Mouse (Mus musculus) hindbrain, embryonic 16.5 days (tissue): Measurements from ENCODE around the gene Rnf34. TPM values are rescaled to one million over a fixed set of nuclear protein-coding genes. Genes with fewer than 3 reads are reported as not detected.
A peak's percentile ranks its signal among the peaks of the same experiment; 100 is the strongest.

ENCODE experiments used
- ATAC-seq: fragments of 200-750 bp; cut with Nextera tagmentation; 2 replicates; pipeline ENCODE4 v1.8.0; 2017; ENCODE audit warnings: moderate TSS enrichment, moderate library complexity
- H3K27ac ChIP-seq: fragments of 300-500 bp; sonication (generic); 2 replicates; pipeline ENCODE4 v1.5.1; 2014; ENCODE audit warnings: low read depth, mild to moderate bottlenecking, control low read depth, low read length, moderate library complexity
- H3K27me3 ChIP-seq: fragments of 300-500 bp; sonication (generic); replicated peaks from 2 replicates; pipeline ENCODE4 v1.6.1; 2014; ENCODE audit warnings: low read length; ENCODE audit not compliant: control insufficient read depth, insufficient read depth
- H3K36me3 ChIP-seq: fragments of 300-500 bp; sonication (generic); 2 replicates; pipeline ENCODE4 v1.6.1; 2014; ENCODE audit warnings: mild to moderate bottlenecking, low read length, moderate library complexity, mixed read lengths; ENCODE audit not compliant: control insufficient read depth, insufficient read depth
- H3K4me1 ChIP-seq: fragments of 300-500 bp; sonication (generic); 2 replicates; pipeline ENCODE4 v1.6.1; 2014; ENCODE audit warnings: low read depth, low read length; ENCODE audit not compliant: control insufficient read depth, insufficient read depth
- H3K4me2 ChIP-seq: fragments of 300-500 bp; sonication (generic); 2 replicates; pipeline ENCODE4 v1.6.1; 2014; ENCODE audit warnings: mild to moderate bottlenecking, low read length, control low read depth, moderate library complexity
- H3K4me3 ChIP-seq: fragments of 300-500 bp; sonication (generic); 2 replicates; pipeline ENCODE4 v1.5.1; 2014; ENCODE audit warnings: mild to moderate bottlenecking, low read length, control low read depth, moderate library complexity
- H3K9ac ChIP-seq: fragments of 300-500 bp; sonication (generic); 2 replicates; pipeline ENCODE4 v1.6.1; 2014; ENCODE audit warnings: low read depth, mild to moderate bottlenecking, control low read depth, low read length, moderate library complexity
- H3K9me3 ChIP-seq: fragments of 300-500 bp; sonication (generic); 2 replicates; pipeline ENCODE4 v1.6.1; 2014; ENCODE audit warnings: mild to moderate bottlenecking, low read length, moderate library complexity; ENCODE audit not compliant: control insufficient read depth
- WGBS: fragments of 180-500 bp; shearing (Covaris S2); extraction: QIAGEN DNeasy Blood & Tissue Kit; methylation state at CpG from one replicate; pipeline ENCODE4 v1.1.7; 2014; 5-methylcytosine and 5-hydroxymethylcytosine counted together
- polyA plus RNA-seq: library from polyadenylated mRNA; unstranded; fragments of >200 nt; fragmentation: Nextera tagmentation; extraction: Ambion mirVana; gene quantifications from 2 replicates; pipeline ENCODE4 v1.2.1, GENCODE M21; 2015

Rnf34 gene
- polyA plus RNA-seq, 1 experiment from 2014 or later = 52.2 TPM

- H3K9me3 ChIP-seq = no peaks in the 10 kb centered on the region
- no peaks in the 10 kb centered on the region for H3K27me3 ChIP-seq
- peaks cover 21% of the 10 kb centered on the region for H3K36me3 ChIP-seq
- peak overlapping the region; percentile 92 for H3K27ac ChIP-seq
- peak; percentile 70 for ATAC-seq
- H3K4me2 ChIP-seq = peak overlapping the region; percentile 55
- H3K9ac ChIP-seq = peak overlapping the region; percentile 70
- WGBS = 0% methylated on average over 10 of the region's 10 CpGs
- H3K4me3 ChIP-seq = peak overlapping the region; percentile 91
- H3K4me1 ChIP-seq = peaks cover 11% of the 10 kb centered on the region
Observed at GRCm38 (mm10) chr5:122821524-122821885, 28.3 kb upstream of the Rnf34 start.

GRCm38 (mm10) chr5:122822441-122822840 lies 27.4 kb upstream of the Rnf34 start:
- Histone ChIP-seq H3K27me3 (no peaks in the 10 kb centered on the region), H3K9me3 (no peaks in the 10 kb centered on the region), H3K4me2 (no peak overlapping the region), H3K9ac (no peak overlapping the region), H3K27ac (no peak overlapping the region), H3K4me3 (no peak overlapping the region), H3K36me3 (peaks cover 15% of the 10 kb centered on the region), H3K4me1 (peaks cover 11% of the 10 kb centered on the region)
- ATAC-seq = no peak
- WGBS = 94% methylated on average over 4 of the region's 4 CpGs

- ATAC-seq = no peak
- peaks cover 11% of the 10 kb centered on the region for H3K4me1 ChIP-seq
- no peak overlapping the region for H3K4me3 ChIP-seq
- H3K36me3 ChIP-seq = peaks cover 2% of the 10 kb centered on the region; the same call in 1 of the 2 replicates
- no peaks in the 10 kb centered on the region for H3K27me3 ChIP-seq
- H3K27ac ChIP-seq = no peak overlapping the region
- no peak overlapping the region for H3K9ac ChIP-seq
- 71% methylated on average over 1 of the region's 1 CpGs for WGBS
- no peaks in the 10 kb centered on the region for H3K9me3 ChIP-seq
- H3K4me2 ChIP-seq = no peak overlapping the region
Observed at GRCm38 (mm10) chr5:122823976-122824375, 25.9 kb upstream of the Rnf34 start.

GRCm38 (mm10) chr5:122824450-122824849 lies 25.4 kb upstream of the Rnf34 start:
- no peaks in the 10 kb centered on the region for H3K9me3 ChIP-seq
- no peak for ATAC-seq
- H3K27ac ChIP-seq = no peak overlapping the region
- no peaks in the 10 kb centered on the region; the same call in 1 of the 2 replicates for H3K36me3 ChIP-seq
- H3K27me3 ChIP-seq = no peaks in the 10 kb centered on the region
- WGBS = 77% methylated on average over 6 of the region's 6 CpGs
- H3K4me1 ChIP-seq = peaks cover 8% of the 10 kb centered on the region
- no peak overlapping the region for H3K4me3 ChIP-seq
- H3K4me2 ChIP-seq = no peak overlapping the region
- H3K9ac ChIP-seq = no peak overlapping the region

GRCm38 (mm10) chr5:122825099-122825498 lies 24.7 kb upstream of the Rnf34 start:
- Histone ChIP-seq H3K4me3 (no peak overlapping the region), H3K27ac (no peak overlapping the region), H3K9me3 (no peaks in the 10 kb centered on the region), H3K4me2 (no peak overlapping the region), H3K27me3 (no peaks in the 10 kb centered on the region), H3K36me3 (no peaks in the 10 kb centered on the region), H3K4me1 (peaks cover 2% of the 10 kb centered on the region), H3K9ac (no peak overlapping the region)
- WGBS = 80% methylated on average over 8 of the region's 8 CpGs
- ATAC-seq = no peak

GRCm38 (mm10) chr5:122832536-122832935 lies 17.3 kb upstream of the Rnf34 start:
- no peak for ATAC-seq
- no peaks in the 10 kb centered on the region for H3K27me3 ChIP-seq
- H3K9ac ChIP-seq = no peak overlapping the region
- H3K36me3 ChIP-seq = no peaks in the 10 kb centered on the region
- no peak overlapping the region for H3K27ac ChIP-seq
- H3K4me2 ChIP-seq = no peak overlapping the region
- no peaks in the 10 kb centered on the region for H3K9me3 ChIP-seq
- H3K4me3 ChIP-seq = no peak overlapping the region
- 87% methylated on average over 10 of the region's 10 CpGs for WGBS
- H3K4me1 ChIP-seq = no peaks in the 10 kb centered on the region

GRCm38 (mm10) chr5:122832996-122833395 lies 16.9 kb upstream of the Rnf34 start:
- Histone ChIP-seq H3K36me3 (no peaks in the 10 kb centered on the region), H3K4me2 (no peak overlapping the region), H3K9me3 (no peaks in the 10 kb centered on the region), H3K9ac (no peak overlapping the region), H3K4me1 (no peaks in the 10 kb centered on the region), H3K4me3 (no peak overlapping the region), H3K27me3 (no peaks in the 10 kb centered on the region), H3K27ac (no peak overlapping the region)
- 82% methylated on average over 10 of the region's 10 CpGs for WGBS
- no peak for ATAC-seq

- no peaks in the 10 kb centered on the region for H3K27me3 ChIP-seq
- no peak overlapping the region for H3K4me3 ChIP-seq
- H3K27ac ChIP-seq = no peak overlapping the region
- H3K4me2 ChIP-seq = no peak overlapping the region
- no peaks in the 10 kb centered on the region for H3K9me3 ChIP-seq
- H3K9ac ChIP-seq = no peak overlapping the region
- 89% methylated on average over 2 of the region's 2 CpGs for WGBS
- no peaks in the 10 kb centered on the region for H3K4me1 ChIP-seq
- no peak for ATAC-seq
- H3K36me3 ChIP-seq = no peaks in the 10 kb centered on the region
Observed at GRCm38 (mm10) chr5:122841126-122841525, 8.7 kb upstream of the Rnf34 start.

GRCm38 (mm10) chr5:122843799-122844198 lies 6.0 kb upstream of the Rnf34 start:
- 88% methylated on average over 5 of the region's 5 CpGs for WGBS
- H3K36me3 ChIP-seq = no peaks in the 10 kb centered on the region
- no peak overlapping the region for H3K4me2 ChIP-seq
- no peak for ATAC-seq
- H3K9ac ChIP-seq = no peak overlapping the region
- no peaks in the 10 kb centered on the region for H3K27me3 ChIP-seq
- no peaks in the 10 kb centered on the region for H3K9me3 ChIP-seq
- H3K4me1 ChIP-seq = no peaks in the 10 kb centered on the region; the same call in 1 of the 2 replicates
- no peak overlapping the region for H3K4me3 ChIP-seq
- no peak overlapping the region for H3K27ac ChIP-seq
